Mouse (Mus musculus): ENCODE data around the gene Shroom3.

- TF ChIP-seq MXI1 (IDR thresholded peaks at IDR 0.05; ENCODE audit: low read depth, low read length): no peak
- no peak for TF ChIP-seq RAD21 (IDR thresholded peaks at IDR 0.05; ENCODE audit: low read depth, low read length)
- no peak for TF ChIP-seq MYB (IDR thresholded peaks at IDR 0.05; ENCODE audit: low read depth, low read length)
- no peak for TF ChIP-seq POLR2A (IDR thresholded peaks at IDR 0.05; ENCODE audit: control insufficient read depth in 1 of 2, insufficient read depth in 1 of 2, low read depth in 1 of 2, low read length in 2 of 2, poor library complexity in 1 of 2)
- TF ChIP-seq TAL1 (IDR thresholded peaks at IDR 0.05; ENCODE audit: low read length): no peak
- TF ChIP-seq ZNF384 (IDR thresholded peaks at IDR 0.05; ENCODE audit: low read depth, low read length): no peak
- no peak for TF ChIP-seq USF1 (IDR thresholded peaks at IDR 0.05; ENCODE audit: low read depth, low read length)
- no peak for TF ChIP-seq EP300 (IDR thresholded peaks at IDR 0.05; ENCODE audit: low read depth in 1 of 2, low read length in 2 of 2)
- no peak for TF ChIP-seq JUND (IDR thresholded peaks at IDR 0.05; ENCODE audit: low read depth, low read length)
Measured at GRCm38 (mm10) chr5:92917755-92918154, 234.5 kb downstream of the Shroom3 start.
